Mouse (Mus musculus) midbrain, embryonic 15.5 days (tissue): ENCODE results near the gene Onecut1. TPM values are rescaled to one million over a fixed set of nuclear protein-coding genes. Genes with fewer than 3 reads are reported as not detected.

Experiments
- ATAC-seq: fragments of 200-750 bp; cut with Nextera tagmentation; replicated peaks from 2 replicates; pipeline ENCODE4 v1.8.0; 2017; ENCODE audit warnings: moderate TSS enrichment
- H3K27ac ChIP-seq: fragments of 300-500 bp; sonication (generic); 2 replicates; pipeline ENCODE4 v1.5.1; 2015; ENCODE audit warnings: mild to moderate bottlenecking, inconsistent platforms
- H3K27me3 ChIP-seq: fragments of 300-500 bp; sonication (generic); replicated peaks from 2 replicates; pipeline ENCODE4 v1.6.1; 2015; ENCODE audit warnings: inconsistent platforms
- H3K36me3 ChIP-seq: fragments of 300-500 bp; sonication (generic); replicated peaks from 2 replicates; pipeline ENCODE4 v1.6.1; 2015; ENCODE audit warnings: inconsistent platforms
- H3K4me1 ChIP-seq: fragments of 300-500 bp; sonication (generic); 2 replicates; pipeline ENCODE4 v1.6.1; 2015; ENCODE audit warnings: inconsistent platforms
- H3K4me2 ChIP-seq: fragments of 300-500 bp; sonication (generic); 2 replicates; pipeline ENCODE4 v1.6.1; 2015; ENCODE audit warnings: inconsistent platforms, mild to moderate bottlenecking, moderate library complexity
- H3K4me3 ChIP-seq: fragments of 300-500 bp; sonication (generic); 2 replicates; pipeline ENCODE4 v1.5.1; 2015; ENCODE audit warnings: mild to moderate bottlenecking, inconsistent platforms
- H3K9ac ChIP-seq: fragments of 300-500 bp; sonication (generic); 2 replicates; pipeline ENCODE4 v1.6.1; 2015; ENCODE audit warnings: mild to moderate bottlenecking, inconsistent platforms
- H3K9me3 ChIP-seq: fragments of 300-500 bp; sonication (generic); 2 replicates; pipeline ENCODE4 v1.6.1; 2016; ENCODE audit warnings: inconsistent platforms
- WGBS: fragments of 180-500 bp; shearing (Covaris S2); methylation state at CpG from one replicate; pipeline ENCODE4 v1.1.7; 2015; ENCODE audit warnings: mixed read lengths; 5-methylcytosine and 5-hydroxymethylcytosine counted together
- polyA plus RNA-seq: library from polyadenylated mRNA; unstranded; fragments of >200 nt; fragmentation: Nextera tagmentation; extraction: Ambion mirVana; gene quantifications from 2 replicates; pipeline ENCODE4 v1.2.1, GENCODE M21; 2015

Gene Onecut1
- 7.0 and 8.2 TPM in 2 replicates for polyA plus RNA-seq

DNA sequence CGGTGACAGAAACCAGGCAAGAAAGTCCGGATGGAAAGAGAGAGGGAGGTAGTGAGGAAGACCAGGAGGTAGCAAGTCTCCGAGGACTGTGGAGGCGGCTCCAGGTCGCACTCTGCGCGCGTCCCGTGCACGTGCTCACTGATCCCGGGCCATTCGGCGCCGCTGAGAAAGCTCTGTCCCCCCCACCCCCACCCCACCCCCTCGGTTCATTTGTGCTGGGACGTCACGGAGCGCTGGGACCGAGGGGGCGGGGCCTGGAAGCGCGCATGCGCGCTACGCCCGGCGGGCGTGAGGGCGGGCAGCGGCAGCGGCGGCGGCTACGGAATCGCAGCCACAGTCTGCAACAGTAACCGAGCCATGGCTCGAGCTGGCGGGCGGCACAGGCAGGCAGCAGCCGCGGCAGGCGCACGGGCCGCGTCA lies at the start of gene Onecut1:
Onecut1 (plus strand) TSS at position 361 of the 420 bp plus-strand sequence.
- under 1% methylated on average over 37 of the region's 45 CpGs for WGBS
- H3K9me3 ChIP-seq, result no peaks in the 10 kb centered on the region
- H3K27me3 ChIP-seq, result peaks cover 71% of the 10 kb centered on the region
- H3K9ac ChIP-seq, result peak within 1 kb of the TSS; percentile 55
- H3K36me3 ChIP-seq, result no peaks in the 10 kb centered on the region
- peak; percentile 72 for ATAC-seq
- peak within 1 kb of the TSS; percentile 49 for H3K4me3 ChIP-seq
- H3K4me2 ChIP-seq, result peak within 1 kb of the TSS; percentile 95
- H3K27ac ChIP-seq, result peak within 1 kb of the TSS; percentile 82
- peaks cover 30% of the 10 kb centered on the region for H3K4me1 ChIP-seq

GRCm38 (mm10) chr9:74819736-74820511 lies 41.8 kb upstream of the Onecut1 start:
- WGBS, result 45% methylated on average over 19 of the region's 19 CpGs
- H3K36me3 ChIP-seq, result no peaks in the 10 kb centered on the region
- H3K4me3 ChIP-seq, result no peak overlapping the region
- no peaks in the 10 kb centered on the region for H3K27me3 ChIP-seq
- peak; percentile 67 for ATAC-seq
- H3K4me1 ChIP-seq, result no peaks in the 10 kb centered on the region; the same call in 1 of the 2 replicates
- H3K9me3 ChIP-seq, result no peaks in the 10 kb centered on the region
- H3K4me2 ChIP-seq, result no peak overlapping the region
- H3K27ac ChIP-seq, result no peak overlapping the region
- H3K9ac ChIP-seq, result no peak overlapping the region

DNA sequence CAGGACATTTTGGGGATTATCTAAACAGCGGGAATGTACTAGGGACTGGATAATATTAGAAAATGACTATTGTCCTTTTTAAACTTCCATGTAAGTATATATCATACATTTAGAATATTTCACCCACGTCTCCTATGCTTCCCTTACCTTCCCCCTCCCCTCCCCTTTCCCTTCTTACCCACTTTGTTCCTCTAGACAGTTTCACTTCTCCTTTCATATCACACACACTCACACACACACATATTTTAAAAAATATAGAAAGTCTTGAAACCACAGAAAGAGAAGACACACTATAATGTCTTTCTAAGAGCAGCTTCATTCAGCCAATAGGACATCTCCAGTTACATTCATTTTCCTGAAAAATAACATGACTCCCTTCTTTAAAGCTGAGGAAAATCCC lies 36.6 kb upstream of the Onecut1 start:
- H3K27ac ChIP-seq, result no peak overlapping the region
- H3K4me3 ChIP-seq, result no peak overlapping the region
- 81% methylated on average over 2 of the region's 2 CpGs for WGBS
- ATAC-seq, result no peak
- H3K4me2 ChIP-seq, result no peak overlapping the region
- no peaks in the 10 kb centered on the region for H3K36me3 ChIP-seq
- no peaks in the 10 kb centered on the region for H3K4me1 ChIP-seq
- no peaks in the 10 kb centered on the region for H3K27me3 ChIP-seq
- no peak overlapping the region for H3K9ac ChIP-seq
- no peaks in the 10 kb centered on the region for H3K9me3 ChIP-seq

DNA sequence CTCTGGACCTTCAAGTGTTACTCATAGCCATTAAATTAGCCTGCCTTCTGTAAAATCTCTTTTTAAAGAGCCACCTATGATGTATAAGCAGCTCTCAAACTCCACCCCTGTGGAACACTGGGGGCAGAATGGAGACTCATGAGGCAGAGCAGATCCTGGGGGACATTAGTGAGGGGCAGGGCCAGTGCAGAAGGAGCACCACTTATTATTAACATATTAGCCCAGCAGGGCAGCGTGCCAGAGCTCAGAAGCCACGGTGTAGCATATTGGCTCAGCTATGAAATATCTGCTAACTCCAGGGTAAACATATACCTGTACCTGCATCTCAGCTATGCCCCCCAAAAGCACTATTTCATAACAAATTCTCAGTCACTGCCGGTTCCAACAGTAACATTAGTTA lies 32.5 kb upstream of the Onecut1 start:
- Histone ChIP-seq H3K36me3 (no peaks in the 10 kb centered on the region), H3K4me2 (no peak overlapping the region), H3K9ac (no peak overlapping the region), H3K4me1 (no peaks in the 10 kb centered on the region), H3K27ac (no peak overlapping the region), H3K4me3 (no peak overlapping the region), H3K9me3 (no peaks in the 10 kb centered on the region), H3K27me3 (no peaks in the 10 kb centered on the region)
- no peak for ATAC-seq
- 69% methylated on average over 3 of the region's 3 CpGs for WGBS

GRCm38 (mm10) chr9:74842890-74843289 lies 18.8 kb upstream of the Onecut1 start:
- Histone ChIP-seq H3K9ac (no peak overlapping the region), H3K27me3 (peaks cover 22% of the 10 kb centered on the region), H3K4me1 (no peaks in the 10 kb centered on the region), H3K9me3 (no peaks in the 10 kb centered on the region), H3K36me3 (no peaks in the 10 kb centered on the region), H3K27ac (no peak overlapping the region), H3K4me2 (no peak overlapping the region), H3K4me3 (no peak overlapping the region)
- ATAC-seq, result no peak
- WGBS, result 80% methylated on average over 4 of the region's 4 CpGs

DNA sequence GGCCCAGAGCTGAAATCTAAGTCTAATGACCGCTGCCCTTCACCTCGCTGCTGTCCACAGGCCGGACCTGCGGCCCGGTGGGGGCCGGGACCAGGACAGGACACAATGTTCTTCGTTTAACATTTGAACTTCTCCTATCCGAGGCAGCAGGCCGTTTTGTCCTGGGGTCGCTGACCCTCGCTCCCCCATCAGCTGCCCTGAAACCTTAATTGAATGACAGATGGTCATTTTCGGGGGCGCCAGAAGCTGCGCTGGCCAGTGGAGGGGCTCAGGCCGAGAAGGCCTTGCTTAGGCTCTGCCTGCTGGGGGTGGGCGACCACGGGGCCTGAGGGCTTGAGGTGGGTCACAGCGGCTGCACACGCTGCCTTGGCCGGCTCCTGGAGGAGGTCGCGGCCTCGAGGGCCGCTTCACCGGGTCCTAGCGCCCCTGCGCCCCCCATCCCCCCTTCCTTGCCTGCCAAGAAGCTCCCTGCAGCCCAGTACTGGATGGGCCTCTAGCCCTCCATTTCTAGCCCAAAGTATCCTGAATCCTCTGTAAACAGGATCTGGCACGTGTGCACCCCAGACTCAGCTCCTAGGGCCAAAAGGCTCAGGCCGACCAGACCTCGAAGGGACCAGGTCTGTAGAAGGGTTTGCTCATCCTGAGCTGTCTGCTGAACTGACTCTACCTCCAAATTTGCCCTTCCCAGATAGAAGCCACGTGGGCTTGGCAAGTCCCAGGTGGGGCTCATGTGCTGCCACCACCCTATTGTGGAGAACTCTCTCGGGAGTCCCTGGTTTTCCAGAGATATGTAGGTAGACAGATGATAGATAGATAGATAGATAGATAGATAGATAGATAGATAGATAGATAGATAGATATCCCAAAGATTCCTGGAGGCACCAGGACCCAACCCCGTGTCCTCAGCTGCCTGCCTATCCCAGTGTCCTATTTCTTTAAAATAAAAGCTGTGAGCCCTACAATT lies 14.6 kb upstream of the Onecut1 start:
- Histone ChIP-seq H3K4me1 (peaks cover 15% of the 10 kb centered on the region), H3K27ac (no peak overlapping the region), H3K36me3 (no peaks in the 10 kb centered on the region), H3K4me3 (no peak overlapping the region), H3K9me3 (no peaks in the 10 kb centered on the region), H3K27me3 (peaks cover 52% of the 10 kb centered on the region), H3K4me2 (no peak overlapping the region), H3K9ac (no peak overlapping the region)
- WGBS, result 3% methylated on average over 33 of the region's 33 CpGs
- 0 out of 2 replicates have a peak, but pooled peaks have one; percentile 22 for ATAC-seq

- no peaks in the 10 kb centered on the region for H3K36me3 ChIP-seq
- peak overlapping the region; percentile 79 for H3K4me2 ChIP-seq
- H3K27me3 ChIP-seq, result peaks cover 66% of the 10 kb centered on the region
- peak overlapping the region; percentile 19 for H3K9ac ChIP-seq
- H3K4me1 ChIP-seq, result peaks cover 15% of the 10 kb centered on the region
- WGBS, result under 1% methylated on average over 46 of the region's 46 CpGs
- ATAC-seq, result no peak
- no peaks in the 10 kb centered on the region for H3K9me3 ChIP-seq
- peak overlapping the region; percentile 40 for H3K4me3 ChIP-seq
- H3K27ac ChIP-seq, result peak overlapping the region; percentile 63
Measured at GRCm38 (mm10) chr9:74848411-74849194, 13.1 kb upstream of the Onecut1 start.

GRCm38 (mm10) chr9:74849195-74849978 lies 12.3 kb upstream of the Onecut1 start:
- no peaks in the 10 kb centered on the region for H3K36me3 ChIP-seq
- WGBS, result under 1% methylated on average over 63 of the region's 63 CpGs
- peaks cover 20% of the 10 kb centered on the region for H3K4me1 ChIP-seq
- H3K4me2 ChIP-seq, result peak overlapping the region; percentile 79
- H3K4me3 ChIP-seq, result peak overlapping the region; percentile 40
- H3K27me3 ChIP-seq, result peaks cover 74% of the 10 kb centered on the region
- H3K27ac ChIP-seq, result peak overlapping the region; percentile 63
- H3K9me3 ChIP-seq, result no peaks in the 10 kb centered on the region
- H3K9ac ChIP-seq, result peak overlapping the region; percentile 19; the same call in 1 of the 2 replicates
- peak; percentile 55 for ATAC-seq

DNA sequence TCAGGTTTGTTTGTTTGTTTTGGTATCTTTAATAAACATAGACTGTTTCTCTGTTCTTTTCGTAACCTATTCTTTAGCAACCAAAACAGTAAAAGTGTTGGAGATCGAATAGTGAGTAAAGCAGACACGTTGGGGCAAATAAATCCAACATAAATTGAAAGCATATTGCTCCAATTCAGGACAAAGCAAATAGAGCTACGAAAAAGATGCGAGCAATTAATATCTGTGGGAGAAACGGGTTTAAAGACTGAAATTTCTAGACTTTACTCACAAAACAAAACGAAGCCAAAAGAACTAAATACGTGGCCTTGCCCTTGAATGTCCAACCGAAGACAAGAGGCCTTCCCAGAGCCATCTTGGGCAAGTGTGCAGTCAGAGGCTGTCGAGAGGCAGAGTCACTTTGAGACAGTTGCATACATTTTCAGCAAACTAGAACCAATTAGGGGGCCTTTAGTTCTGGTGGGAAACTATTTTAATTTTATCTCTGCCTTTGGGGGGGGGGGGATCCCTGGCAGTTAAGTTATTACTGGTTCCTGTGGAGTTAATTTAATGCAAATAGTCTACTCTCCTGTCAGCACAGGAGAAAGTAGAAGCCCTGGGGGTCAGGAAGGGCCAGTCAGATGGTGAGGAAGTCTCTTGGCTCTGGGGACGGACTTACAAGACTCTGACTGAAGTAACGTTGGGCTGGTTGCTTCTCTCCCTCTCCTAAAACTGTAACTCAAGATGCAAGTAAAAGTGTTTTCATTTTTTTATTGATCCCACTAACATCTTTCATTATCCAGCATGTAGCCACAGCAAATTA lies 11.5 kb upstream of the Onecut1 start:
- peak overlapping the region; percentile 79 for H3K4me2 ChIP-seq
- peaks cover 21% of the 10 kb centered on the region for H3K4me1 ChIP-seq
- peaks cover 74% of the 10 kb centered on the region for H3K27me3 ChIP-seq
- H3K36me3 ChIP-seq, result no peaks in the 10 kb centered on the region
- H3K9me3 ChIP-seq, result no peaks in the 10 kb centered on the region
- ATAC-seq, result no peak
- H3K4me3 ChIP-seq, result no peak overlapping the region; the same call in 1 of the 2 replicates
- no peak overlapping the region for H3K27ac ChIP-seq
- no peak overlapping the region for H3K9ac ChIP-seq
- 6% methylated on average over 12 of the region's 12 CpGs for WGBS

- Histone ChIP-seq H3K36me3 (no peaks in the 10 kb centered on the region), H3K4me1 (peaks cover 21% of the 10 kb centered on the region), H3K4me3 (no peak overlapping the region), H3K27me3 (peaks cover 77% of the 10 kb centered on the region), H3K9ac (no peak overlapping the region), H3K4me2 (no peak overlapping the region), H3K27ac (no peak overlapping the region), H3K9me3 (no peaks in the 10 kb centered on the region)
- 9% methylated on average over 5 of the region's 5 CpGs for WGBS
- no peak for ATAC-seq
Measured at GRCm38 (mm10) chr9:74850781-74851145, 11.0 kb upstream of the Onecut1 start.
